7 mouse cellular contexts compared by ENCODE assay signal in genomic region chr12:69296511-69297410, GRCm38 (mm10). TPM values are rescaled to one million over a fixed set of nuclear protein-coding genes. Genes with fewer than 3 reads are reported as not detected.
DNase-seq lines count a peak whose midpoint lies in the region; ATAC-seq lines count a peak whose summit lies in the region.

Gene Klhdc2 (plus strand): TSS chr12:69296681.

- no peaks in the 10 kb centered on the region for H3K27me3 ChIP-seq in embryonic facial prominence, embryonic 11.5 days (ENCODE audit: control insufficient read depth, insufficient read depth, low read length)
- no peaks in the 10 kb centered on the region for H3K27me3 ChIP-seq in limb, embryonic 11.5 days (ENCODE audit: control insufficient read depth, insufficient read depth, low read length)
- no peaks in the 10 kb centered on the region for H3K27me3 ChIP-seq in midbrain, embryonic 14.5 days (ENCODE audit: control insufficient read depth, insufficient read depth, low read length)

- H3K9me3 ChIP-seq in embryonic facial prominence, embryonic 11.5 days (replicated peaks; ENCODE audit: control insufficient read depth, low read length): no peaks in the 10 kb centered on the region
- H3K9me3 ChIP-seq in limb, embryonic 11.5 days (ENCODE audit: control insufficient read depth, low read length): no peaks in the 10 kb centered on the region
- H3K9me3 ChIP-seq in midbrain, embryonic 14.5 days (ENCODE audit: control insufficient read depth, low read length): no peaks in the 10 kb centered on the region

- peak within 1 kb of the TSS; percentile 99 for H3K9ac ChIP-seq in embryonic facial prominence, embryonic 11.5 days (replicated peaks; ENCODE audit: low read length)
- peak within 1 kb of the TSS; percentile 94 for H3K9ac ChIP-seq in limb, embryonic 11.5 days (ENCODE audit: low read length)
- peak within 1 kb of the TSS; percentile 99 for H3K9ac ChIP-seq in midbrain, embryonic 14.5 days (replicated peaks; ENCODE audit: low read length)

- under 1% methylated on average over 86 of the region's 98 CpGs for WGBS in embryonic facial prominence, embryonic 11.5 days
- under 1% methylated on average over 96 of the region's 98 CpGs for WGBS in limb, embryonic 11.5 days
- under 1% methylated on average over 97 of the region's 98 CpGs for WGBS in midbrain, embryonic 14.5 days

- H3K4me3 ChIP-seq in embryonic facial prominence, embryonic 11.5 days (ENCODE audit: low read depth, low read length): peak within 1 kb of the TSS; percentile 95
- H3K4me3 ChIP-seq in limb, embryonic 11.5 days (ENCODE audit: low read depth, low read length): peak within 1 kb of the TSS; percentile 95
- peak within 1 kb of the TSS; percentile 98 for H3K4me3 ChIP-seq in midbrain, embryonic 14.5 days (replicated peaks; ENCODE audit: low read depth, low read length)

- peak; percentile 94 for DNase-seq in adrenal gland, postnatal 14 days
- DNase-seq in embryonic facial prominence, embryonic 11.5 days (ENCODE audit: low spot score): peak; percentile 90
- peak; percentile 99 for DNase-seq in heart, adult 11 months
- DNase-seq in kidney, adult 18-20 months: peak; percentile 89
- peak; percentile 91 for DNase-seq in limb, embryonic 11.5 days (ENCODE audit: low spot score)
- DNase-seq in midbrain, embryonic 14.5 days: peak; percentile 94
- peak; percentile 58 to 74 for DNase-seq in spleen, adult 18-20 months

- peak within 1 kb of the TSS; percentile 71 for H3K4me2 ChIP-seq in embryonic facial prominence, embryonic 11.5 days (ENCODE audit: low read depth, low read length)
- peak within 1 kb of the TSS; percentile 59 for H3K4me2 ChIP-seq in limb, embryonic 11.5 days (ENCODE audit: low read depth, severe bottlenecking)
- peak within 1 kb of the TSS; percentile 81 for H3K4me2 ChIP-seq in midbrain, embryonic 14.5 days (ENCODE audit: low read length)

- no peaks in the 10 kb centered on the region; the same call in 1 of the 2 replicates for H3K4me1 ChIP-seq in embryonic facial prominence, embryonic 11.5 days (ENCODE audit: control insufficient read depth, insufficient read depth, low read length)
- H3K4me1 ChIP-seq in limb, embryonic 11.5 days (ENCODE audit: control insufficient read depth, insufficient read depth, low read length): peaks cover 6% of the 10 kb centered on the region
- H3K4me1 ChIP-seq in midbrain, embryonic 14.5 days (ENCODE audit: control insufficient read depth, insufficient read depth, low read length): peaks cover 17% of the 10 kb centered on the region

- no peaks in the 10 kb centered on the region; the same call in 1 of the 2 replicates for H3K36me3 ChIP-seq in embryonic facial prominence, embryonic 11.5 days (replicated peaks; ENCODE audit: control insufficient read depth, insufficient read depth, low read depth, low read length)
- H3K36me3 ChIP-seq in limb, embryonic 11.5 days (ENCODE audit: control insufficient read depth, insufficient read depth, low read length): no peaks in the 10 kb centered on the region; the same call in none of the 2 replicates
- H3K36me3 ChIP-seq in midbrain, embryonic 14.5 days (ENCODE audit: control insufficient read depth, insufficient read depth, low read length): peaks cover 22% of the 10 kb centered on the region

- ATAC-seq in embryonic facial prominence, embryonic 11.5 days (replicated peaks; ENCODE audit: insufficient number of reproducible peaks, low FRiP score, low TSS enrichment, low read depth): peak; percentile 95
- ATAC-seq in limb, embryonic 11.5 days (ENCODE audit: insufficient number of reproducible peaks, low FRiP score, low TSS enrichment, low read depth): peak; percentile 90
- ATAC-seq in midbrain, embryonic 14.5 days (ENCODE audit: low FRiP score, low TSS enrichment): peak; percentile 96

- H3K27ac ChIP-seq in embryonic facial prominence, embryonic 11.5 days (replicated peaks; ENCODE audit: low read depth, low read length): peak within 1 kb of the TSS; percentile 96
- H3K27ac ChIP-seq in limb, embryonic 11.5 days (replicated peaks; ENCODE audit: low read depth, low read length): peak within 1 kb of the TSS; percentile 89
- H3K27ac ChIP-seq in midbrain, embryonic 14.5 days (replicated peaks; ENCODE audit: low read depth, low read length): peak within 1 kb of the TSS; percentile 96

RNA-seq across cellular contexts. Expression of gene Klhdc2, which starts in this region (rescaled TPM):
- 55.6 and 67.7 TPM in 2 replicates for total RNA-seq in adrenal gland, postnatal 14 days (2021)
- polyA plus RNA-seq in embryonic facial prominence, embryonic 11.5 days (2014; fragmentation: Nextera tagmentation; extraction: Ambion mirVana): 235 and 241 TPM in 2 replicates
- polyA plus RNA-seq in limb, embryonic 11.5 days (2014; fragmentation: Nextera tagmentation; extraction: Ambion mirVana): 200 and 207 TPM in 2 replicates
- polyA plus RNA-seq in midbrain, embryonic 14.5 days (2014; fragmentation: Nextera tagmentation; extraction: Ambion mirVana): 313 and 329 TPM in 2 replicates

Comparison
In these comparisons a context has a peak if more than half of its experiments do, and no peak if none do; other contexts are left out.
1. Peak in every context shown above with its lines: DNase-seq, ATAC-seq, H3K4me3 ChIP-seq and H3K27ac ChIP-seq.